In the genomic region with DNA sequence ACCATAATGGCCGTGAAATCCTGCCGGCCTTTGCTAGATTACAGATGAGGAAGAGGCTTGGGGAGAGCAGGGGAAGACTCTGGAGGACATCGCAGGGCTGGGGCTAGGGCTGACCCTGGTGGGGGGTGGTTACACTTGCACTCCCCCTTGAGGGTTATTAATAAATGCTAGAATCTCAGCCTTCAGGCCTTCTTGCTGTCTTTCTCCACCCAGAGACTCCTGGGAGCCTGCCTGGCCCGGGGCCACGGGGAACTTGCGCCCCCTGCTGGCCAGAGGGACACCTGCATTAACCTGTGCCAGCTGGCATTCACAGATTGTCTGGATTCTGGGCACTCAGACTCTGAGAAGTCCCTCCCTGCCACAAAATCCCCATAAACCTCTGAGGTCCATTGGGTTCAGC, we compare ENCODE assay signal across 8 mouse cellular contexts. TPM values are rescaled to one million over a fixed set of nuclear protein-coding genes. Genes with fewer than 3 reads are reported as not detected.
DNase-seq lines count a peak whose midpoint lies in the region; ATAC-seq lines count a peak whose summit lies in the region.

No protein-coding gene starts in this region.

- intact Hi-C loops in heart, postnatal 10 days (cut with DNase I): loop anchor here (2.0 kb wide), 1 partner anchor 76 kb away; no protein-coding TSS in a partner anchor

- no peak overlapping the region for H3K4me3 ChIP-seq in embryonic facial prominence, embryonic 11.5 days (ENCODE audit: low read depth, low read length)

- no peak overlapping the region for H3K9ac ChIP-seq in embryonic facial prominence, embryonic 11.5 days (replicated peaks; ENCODE audit: low read length)

- no peaks in the 10 kb centered on the region for H3K27me3 ChIP-seq in embryonic facial prominence, embryonic 11.5 days (ENCODE audit: control insufficient read depth, insufficient read depth, low read length)

- DNase-seq in ES-CJ7 (ENCODE audit: low read depth, low spot score): peak; percentile 66
- peak; percentile 77 for DNase-seq in adrenal gland, postnatal 25 days
- DNase-seq in embryonic facial prominence, embryonic 11.5 days (ENCODE audit: low spot score): peak; percentile 72
- DNase-seq in heart, postnatal 10 days: peak; percentile 59 to 80
- peak; percentile 79 to 81 for DNase-seq in kidney, postnatal 4 days
- DNase-seq in lung, postnatal 10 days: peak; percentile 80
- DNase-seq in retina, postnatal 1 day: peak; percentile 79
- DNase-seq in urinary bladder, postnatal 14 days (ENCODE audit: low spot score): peak; percentile 59

- H3K36me3 ChIP-seq in embryonic facial prominence, embryonic 11.5 days (replicated peaks; ENCODE audit: control insufficient read depth, insufficient read depth, low read depth, low read length): no peaks in the 10 kb centered on the region

- no peak overlapping the region for H3K4me2 ChIP-seq in embryonic facial prominence, embryonic 11.5 days (ENCODE audit: low read depth, low read length)

- H3K27ac ChIP-seq in embryonic facial prominence, embryonic 11.5 days (replicated peaks; ENCODE audit: low read depth, low read length): no peak overlapping the region

- no peaks in the 10 kb centered on the region for H3K9me3 ChIP-seq in embryonic facial prominence, embryonic 11.5 days (replicated peaks; ENCODE audit: control insufficient read depth, low read length)

- no peaks in the 10 kb centered on the region; the same call in 1 of the 2 replicates for H3K4me1 ChIP-seq in embryonic facial prominence, embryonic 11.5 days (ENCODE audit: control insufficient read depth, insufficient read depth, low read length)

- ATAC-seq in embryonic facial prominence, embryonic 11.5 days (replicated peaks; ENCODE audit: insufficient number of reproducible peaks, low FRiP score, low TSS enrichment, low read depth): no peak; the same call in 1 of the 2 replicates

- 40% methylated on average over 6 of the region's 6 CpGs for WGBS in embryonic facial prominence, embryonic 11.5 days

RNA-seq across cellular contexts. Expression of a gene that starts 18.1 kb away (rescaled TPM):
- total RNA-seq in adrenal gland, postnatal 25 days (2021): 9.0 and 10.8 TPM in 2 replicates
- 7.6 and 8.0 TPM in 2 replicates for polyA plus RNA-seq in embryonic facial prominence, embryonic 11.5 days (2014; fragmentation: Nextera tagmentation; extraction: Ambion mirVana)
- 1 to 10 TPM; 7.7 to 8.7 TPM for total RNA-seq in heart, postnatal 10 days (2021)

RNA-seq across cellular contexts. Expression of a gene that starts 57.5 kb away (rescaled TPM):
- total RNA-seq in adrenal gland, postnatal 25 days (2021): 27.2 and 28.2 TPM in 2 replicates
- polyA plus RNA-seq in embryonic facial prominence, embryonic 11.5 days (2014; fragmentation: Nextera tagmentation; extraction: Ambion mirVana): 9.7 and 11.8 TPM in 2 replicates
- 10 to 100 TPM; 32.6 to 36.1 TPM for total RNA-seq in heart, postnatal 10 days (2021)
